Comparison of ENCODE assay signal across 8 mouse cellular contexts in genomic region chr13:12296701-12297100, GRCm38 (mm10). TPM values are rescaled to one million over a fixed set of nuclear protein-coding genes. Genes with fewer than 3 reads are reported as not detected.
DNase-seq lines count a peak whose midpoint lies in the region; ATAC-seq and TF ChIP-seq lines count a peak whose summit lies in the region.

No protein-coding gene starts in this region.

- no peak overlapping the region for H3K4me3 ChIP-seq in heart, embryonic 11.5 days (ENCODE audit: low read depth, low read length)
- no peak overlapping the region for H3K4me3 ChIP-seq in neural tube, embryonic 14.5 days (ENCODE audit: low read depth, low read length)
- no peak overlapping the region for H3K4me3 ChIP-seq in cortical plate, adult 2 months (ENCODE audit: insufficient read depth, low read length)

- ATAC-seq in heart, embryonic 11.5 days (replicated peaks; ENCODE audit: insufficient number of reproducible peaks, low FRiP score, low TSS enrichment) = no peak
- ATAC-seq in neural tube, embryonic 14.5 days (ENCODE audit: low read depth) = peak; percentile 49; the same call in 1 of the 2 replicates

- no peak for TF ChIP-seq POLR2A in cortical plate, adult 2 months (IDR thresholded peaks at IDR 0.05; ENCODE audit: extremely low read depth, insufficient read depth, low read length)

- intact Hi-C loops in left cerebral cortex, postnatal 14 days (cut with DNase I) = loop anchor here (1.0 kb wide), 1 partner anchor 90 kb away; no protein-coding TSS in a partner anchor

- no peaks in the 10 kb centered on the region for H3K27me3 ChIP-seq in heart, embryonic 11.5 days (ENCODE audit: control insufficient read depth, insufficient read depth, low read length)
- H3K27me3 ChIP-seq in neural tube, embryonic 14.5 days (ENCODE audit: control insufficient read depth, insufficient read depth, low read length) = no peaks in the 10 kb centered on the region

- peaks cover 24% of the 10 kb centered on the region for H3K4me1 ChIP-seq in heart, embryonic 11.5 days (ENCODE audit: control insufficient read depth, insufficient read depth, low read length)
- no peaks in the 10 kb centered on the region for H3K4me1 ChIP-seq in neural tube, embryonic 14.5 days (ENCODE audit: control insufficient read depth, insufficient read depth, low read length)
- no peaks in the 10 kb centered on the region for H3K4me1 ChIP-seq in cortical plate, adult 2 months (ENCODE audit: control insufficient read depth, insufficient read depth, low read length)

- no peak for DNase-seq in heart, postnatal 4 days
- no peak for DNase-seq in neural tube, embryonic 10.5 days (ENCODE audit: extremely low spot score, low spot score)
- DNase-seq in left cerebral cortex, postnatal 14 days (ENCODE audit: low spot score in 2 of 2) = peak; percentile 71 to 89
- DNase-seq in spleen, postnatal 4 days (ENCODE audit: low spot score in 2 of 2) = no peak
- DNase-seq in c-Kit-positive CD71-positive TER-119-positive erythroid progenitor cells, embryonic 14.5 days (ENCODE audit: low spot score) = no peak

- H3K9ac ChIP-seq in heart, embryonic 11.5 days (ENCODE audit: low read depth, low read length) = no peak overlapping the region
- H3K9ac ChIP-seq in neural tube, embryonic 14.5 days (replicated peaks; ENCODE audit: low read depth, low read length) = no peak overlapping the region

- peak; percentile 69 for TF ChIP-seq CTCF in cortical plate, adult 2 months (IDR thresholded peaks at IDR 0.05; ENCODE audit: extremely low read depth, insufficient read depth, low read length)

- 75% methylated on average over 3 of the region's 3 CpGs for WGBS in heart, embryonic 11.5 days (ENCODE audit: insufficient replicate concordance)
- 93% methylated on average over 3 of the region's 3 CpGs for whole genome bisulfite sequencing in neural tube, embryonic 14.5 days

- peak overlapping the region; percentile 16; the same call in 1 of the 2 replicates for H3K27ac ChIP-seq in heart, embryonic 11.5 days (ENCODE audit: low read depth, low read length)
- no peak overlapping the region for H3K27ac ChIP-seq in neural tube, embryonic 14.5 days (ENCODE audit: low read depth, low read length)
- H3K27ac ChIP-seq in cortical plate, adult 2 months (ENCODE audit: insufficient read depth, low read length) = no peak overlapping the region

- no peak overlapping the region for H3K4me2 ChIP-seq in heart, embryonic 11.5 days
- no peak overlapping the region for H3K4me2 ChIP-seq in neural tube, embryonic 14.5 days (ENCODE audit: low read depth, low read length)

- H3K9me3 ChIP-seq in heart, embryonic 11.5 days (replicated peaks; ENCODE audit: control insufficient read depth, low read length) = no peaks in the 10 kb centered on the region
- H3K9me3 ChIP-seq in neural tube, embryonic 14.5 days (ENCODE audit: control insufficient read depth, low read length) = no peaks in the 10 kb centered on the region

- peaks cover 10% of the 10 kb centered on the region; the same call in 1 of the 2 replicates for H3K36me3 ChIP-seq in heart, embryonic 11.5 days (ENCODE audit: control insufficient read depth, insufficient read depth, low read length)
- no peaks in the 10 kb centered on the region for H3K36me3 ChIP-seq in neural tube, embryonic 14.5 days (ENCODE audit: control insufficient read depth, insufficient read depth, low read length)

RNA-seq across cellular contexts. Expression of gene Mtr, which starts 38.8 kb away (rescaled TPM):
- polyA plus RNA-seq in heart, embryonic 11.5 days (2014; fragmentation: Nextera tagmentation; extraction: Ambion mirVana) = 17.7 and 19.9 TPM in 2 replicates
- total RNA-seq in heart, postnatal 4 days (2021) = 10 to 100 TPM; 35.7 to 36.0 TPM
- 4.0 and 7.0 TPM in 2 replicates for polyA plus RNA-seq in neural tube, embryonic 14.5 days (2014; fragmentation: Nextera tagmentation; extraction: Ambion mirVana)
- 8.4 and 8.8 TPM in 2 replicates for polyA plus RNA-seq in cortical plate, adult 2 months (2012; rRNA removed)
- total RNA-seq in left cerebral cortex, postnatal 14 days (2021) = 10 to 100 TPM; 16.9 to 19.0 TPM

RNA-seq across cellular contexts. Expression of gene Actn2, which starts 43.9 kb away (rescaled TPM):
- polyA plus RNA-seq in heart, embryonic 11.5 days (2014; fragmentation: Nextera tagmentation; extraction: Ambion mirVana) = 1,008 and 1,229 TPM in 2 replicates
- 1,000 to 10,000 TPM; 2,111 to 2,171 TPM for total RNA-seq in heart, postnatal 4 days (2021)
- 4.8 and 5.4 TPM in 2 replicates for polyA plus RNA-seq in neural tube, embryonic 14.5 days (2014; fragmentation: Nextera tagmentation; extraction: Ambion mirVana)
- polyA plus RNA-seq in cortical plate, adult 2 months (2012; rRNA removed) = 8.3 and 15.6 TPM in 2 replicates
- total RNA-seq in left cerebral cortex, postnatal 14 days (2021) = 10 to 100 TPM; 19.0 to 21.3 TPM

Comparison
In these comparisons a context has a peak if more than half of its experiments do, and no peak if none do; other contexts are left out.
1. DNase-seq: peak in left cerebral cortex, postnatal 14 days (2 of 2); none in heart, postnatal 4 days (single experiment), neural tube, embryonic 10.5 days (single experiment), spleen, postnatal 4 days (0 of 2) and c-Kit-positive CD71-positive TER-119-positive erythroid progenitor cells, embryonic 14.5 days (single experiment).
2. RNA of gene Actn2, which starts 43.9 kb away (polyA plus RNA-seq): 1,008 to 1,229 TPM in heart, embryonic 11.5 days; 8.3 to 15.6 TPM in cortical plate, adult 2 months and 4.8 to 5.4 TPM in neural tube, embryonic 14.5 days; every median in the first group is over 10 times any median in the second.